Mouse (Mus musculus) frontal cortex, adult (tissue): ENCODE results near the gene Smyd4.
"Not testable (repeated sequence)": the region's sequence is repeated elsewhere in the genome, so short reads cannot be mapped to it uniquely, and the experiment has no call there.

Source experiments
- ATAC-seq: cut with Nextera tagmentation; 2 replicates; pipeline ENCODE4 v1.9.2; 2017; ENCODE audit warnings: mild to moderate bottlenecking, moderate library complexity, mixed read lengths; ENCODE audit not compliant: low TSS enrichment

Gene Smyd4

DNA sequence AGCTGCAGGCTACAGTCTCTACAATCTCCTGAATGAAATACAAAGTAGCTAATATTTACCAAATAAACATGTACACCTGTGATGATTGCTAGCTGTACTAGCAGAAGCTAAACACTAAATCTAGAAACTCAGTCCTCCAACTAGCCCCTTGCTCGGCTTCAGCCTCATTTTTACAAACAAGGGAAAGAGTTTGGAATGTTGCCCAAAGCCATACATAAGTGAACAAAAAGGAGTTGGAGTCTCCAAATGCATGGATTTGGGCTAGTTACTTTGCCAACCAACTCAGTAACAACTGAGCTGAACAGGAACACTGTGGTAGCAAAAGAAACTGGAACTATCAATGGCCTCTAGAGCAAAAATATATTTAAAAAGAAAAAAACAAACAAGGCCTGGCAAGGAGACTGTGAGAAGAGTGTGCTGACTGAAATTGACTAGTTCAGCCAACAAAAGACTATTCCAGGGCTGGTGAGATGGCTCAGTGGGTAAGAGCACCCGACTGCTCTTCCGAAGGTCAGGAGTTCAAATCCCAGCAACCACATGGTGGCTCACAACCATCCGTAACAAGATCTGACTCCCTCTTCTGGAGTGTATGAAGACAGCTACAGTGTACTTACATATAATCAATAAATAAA lies 1.6 kb upstream of the Smyd4 start:
- ATAC-seq: no peak

DNA sequence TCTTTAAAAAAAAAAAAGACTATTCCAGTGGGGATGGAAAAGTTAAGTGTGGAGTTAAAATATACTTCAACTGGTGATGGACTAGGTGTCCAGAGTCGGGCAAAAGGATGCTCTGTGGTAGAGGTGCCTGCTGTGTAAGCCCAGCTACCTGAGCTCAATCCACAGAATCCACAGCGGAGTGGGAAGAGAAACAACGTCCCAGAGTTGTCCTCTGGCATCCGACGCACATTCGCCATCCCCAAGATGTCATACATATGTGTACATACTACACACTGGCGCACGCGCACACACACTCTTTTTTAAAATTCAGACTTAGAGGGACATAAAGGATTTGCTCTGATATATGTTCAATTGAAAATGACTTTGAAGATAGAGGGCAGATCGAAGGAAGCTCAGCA lies 1.0 kb upstream of the Smyd4 start:
- no peak for ATAC-seq

DNA sequence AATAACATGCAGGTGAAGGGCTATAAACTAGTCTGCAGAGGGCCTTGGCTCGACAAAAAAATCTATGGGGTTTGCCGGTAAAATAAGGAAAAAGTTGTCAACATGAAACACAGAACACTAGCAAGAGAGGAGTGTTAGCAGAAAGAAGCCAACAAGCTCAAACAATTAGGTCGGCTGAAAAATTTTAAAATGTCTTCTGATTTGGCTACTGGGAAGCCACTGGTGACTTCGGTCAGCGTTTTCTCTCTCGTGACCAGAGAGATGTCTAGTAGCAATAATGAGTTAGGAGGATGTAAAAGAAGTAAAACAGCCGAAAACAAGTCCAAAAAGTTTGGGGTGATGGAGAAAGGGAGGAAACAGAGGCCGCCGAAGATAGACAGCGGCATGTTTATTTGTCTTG lies 637 bp upstream of the Smyd4 start:
- no peak for ATAC-seq

DNA sequence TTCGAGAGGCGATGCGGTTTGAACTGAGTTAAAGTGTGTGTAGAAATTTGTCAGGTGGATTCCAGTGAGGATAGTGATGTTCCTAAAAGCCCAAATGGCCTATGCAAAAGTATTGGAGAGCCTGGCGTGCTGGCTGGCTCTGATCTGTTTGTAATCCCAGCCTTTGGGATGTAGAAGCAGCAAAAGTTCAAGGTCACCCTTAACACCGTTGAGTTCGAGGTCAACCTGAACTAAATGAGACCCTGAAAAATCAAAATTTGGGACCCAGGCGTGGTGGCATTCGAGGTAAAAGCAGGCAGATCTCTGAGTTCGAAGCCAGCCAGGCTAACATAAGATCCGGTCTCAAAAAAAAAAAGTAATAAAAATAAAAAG lies 643 bp downstream of the Smyd4 start:
- no peak for ATAC-seq

DNA sequence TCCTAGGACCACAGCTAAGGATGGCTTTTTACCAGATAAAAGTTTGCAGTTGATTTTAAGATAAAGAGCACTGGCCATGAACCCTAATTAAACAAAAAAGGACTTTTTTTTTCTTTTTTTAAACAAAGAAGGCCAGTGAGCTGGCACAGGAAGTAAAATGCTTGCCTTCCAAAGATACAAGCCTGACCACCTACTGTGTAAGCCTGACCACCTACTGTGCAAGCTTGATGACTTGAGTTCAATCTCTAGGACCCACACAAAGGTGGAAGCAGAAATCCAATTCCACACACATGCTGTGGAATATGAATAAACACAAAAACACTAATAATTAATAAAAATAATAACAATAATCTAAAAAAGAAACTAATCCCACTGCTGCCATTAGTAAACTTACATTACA lies 3.0 kb downstream of the Smyd4 start:
- ATAC-seq: no peak

DNA sequence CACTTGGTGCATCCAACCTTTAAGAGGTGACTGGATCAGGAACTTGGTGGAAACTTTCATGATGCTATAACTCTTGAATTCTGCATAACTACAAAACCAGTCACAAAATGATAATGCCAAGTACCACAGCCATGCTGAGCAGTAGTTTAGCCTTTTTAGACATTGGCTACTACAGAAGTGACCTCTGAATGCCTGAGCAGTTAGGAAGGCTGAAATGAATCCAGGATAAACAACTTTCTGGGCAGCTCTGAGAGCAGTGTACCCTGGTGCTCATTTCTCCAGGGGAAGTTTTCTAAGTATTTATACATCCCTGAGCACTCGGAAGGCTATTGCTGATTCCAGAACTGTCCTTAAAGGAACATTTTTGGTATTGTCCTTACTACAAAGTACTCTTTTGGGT lies 7.2 kb downstream of the Smyd4 start:
- ATAC-seq: no peak

DNA sequence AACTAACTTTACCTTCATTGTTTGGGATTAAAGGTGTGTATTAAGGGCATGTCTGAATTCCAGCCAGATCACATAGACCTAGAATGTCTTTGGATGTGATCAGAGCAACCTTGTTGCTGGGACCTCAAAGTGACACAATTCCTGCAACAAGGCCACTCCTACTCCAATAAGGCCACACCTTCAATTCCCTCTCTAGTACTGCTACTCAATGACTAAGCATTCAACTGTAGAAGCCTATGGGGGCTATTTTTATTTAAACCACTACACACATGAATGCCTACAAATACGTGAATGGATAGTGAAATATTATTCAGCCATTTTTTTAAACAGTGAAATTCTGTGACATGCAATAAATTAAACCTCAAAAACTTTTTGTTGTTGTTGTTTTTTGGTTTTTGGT lies 28.9 kb downstream of the Smyd4 start:
- ATAC-seq: no peak

DNA sequence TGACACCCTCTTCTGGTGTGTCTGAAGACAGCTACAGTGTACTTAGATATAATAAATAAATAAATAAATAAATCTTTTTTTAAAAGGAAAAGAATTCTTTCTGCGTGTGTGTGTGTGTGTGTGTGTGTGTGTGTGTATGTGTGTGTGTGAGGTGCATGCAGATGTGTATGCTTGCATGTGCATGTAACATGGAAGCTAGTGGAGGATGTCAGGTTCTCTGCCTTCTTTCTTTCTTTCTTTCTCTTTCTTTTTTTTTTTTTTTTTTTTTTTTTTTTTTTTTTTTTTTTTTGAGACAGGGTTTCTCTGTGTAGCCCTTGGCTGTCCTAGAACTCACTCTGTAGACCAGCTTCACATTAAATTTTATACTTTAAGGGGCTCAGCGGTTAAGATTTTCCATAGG lies 30.6 kb downstream of the Smyd4 start:
- ATAC-seq: not testable (repeated sequence)

DNA sequence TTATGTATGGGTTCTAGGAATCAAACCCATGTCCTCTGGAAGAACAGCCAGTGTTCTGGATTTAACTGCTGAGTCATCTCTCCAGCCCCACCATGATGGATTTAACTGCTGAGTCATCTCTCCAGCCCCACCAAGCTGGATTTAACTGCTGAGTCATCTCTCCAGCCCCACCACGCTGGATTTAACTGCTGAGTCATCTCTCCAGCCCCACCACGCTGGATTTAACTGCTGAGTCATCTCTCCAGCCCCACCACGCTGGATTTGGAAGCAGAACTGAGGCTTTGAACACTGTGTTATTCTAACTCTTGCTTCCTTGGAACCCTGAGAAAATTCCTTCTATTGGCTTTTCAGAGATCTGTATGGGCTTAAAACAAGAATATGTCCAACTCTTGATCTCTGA lies 35.3 kb downstream of the Smyd4 start:
- not testable (repeated sequence) for ATAC-seq

DNA sequence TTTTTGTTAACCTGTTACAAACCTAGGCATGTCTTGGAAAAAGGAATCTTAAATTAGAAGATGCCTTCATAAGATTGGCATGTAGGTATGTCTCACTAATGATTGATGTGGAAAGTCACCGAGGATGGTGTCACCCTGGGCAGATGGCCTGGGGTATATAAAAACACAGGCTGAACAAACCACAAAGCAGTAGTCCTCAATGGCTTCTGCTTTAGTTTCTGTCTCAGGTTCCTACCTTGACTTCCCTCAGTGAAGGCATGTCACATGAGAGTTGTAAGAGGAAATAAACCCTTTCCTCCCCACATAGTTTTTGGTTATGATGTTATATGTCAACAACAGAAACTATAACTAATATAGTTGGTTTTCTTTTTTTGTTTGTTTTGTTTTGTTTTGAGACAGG lies 47.4 kb downstream of the Smyd4 start:
- ATAC-seq: no peak

DNA sequence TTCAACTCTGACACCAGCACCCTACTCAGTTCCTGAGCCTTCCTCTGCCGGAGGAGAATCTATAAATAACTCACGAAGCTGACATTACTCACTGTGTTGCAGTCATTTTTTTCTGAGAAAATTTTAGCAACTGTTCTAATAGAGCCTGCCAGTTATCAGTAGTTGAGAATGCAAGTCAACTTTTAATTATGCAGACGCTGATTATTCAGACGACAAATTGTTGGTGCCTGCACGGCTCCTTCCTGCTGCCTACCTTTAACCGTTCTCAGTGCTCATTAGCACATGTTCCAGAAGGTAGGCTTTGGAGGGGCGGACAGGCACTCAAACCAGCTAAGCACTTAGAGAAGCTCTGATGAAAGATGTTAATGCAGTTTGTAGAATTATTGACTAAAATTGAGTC lies 49.2 kb downstream of the Smyd4 start:
- ATAC-seq: no peak

DNA sequence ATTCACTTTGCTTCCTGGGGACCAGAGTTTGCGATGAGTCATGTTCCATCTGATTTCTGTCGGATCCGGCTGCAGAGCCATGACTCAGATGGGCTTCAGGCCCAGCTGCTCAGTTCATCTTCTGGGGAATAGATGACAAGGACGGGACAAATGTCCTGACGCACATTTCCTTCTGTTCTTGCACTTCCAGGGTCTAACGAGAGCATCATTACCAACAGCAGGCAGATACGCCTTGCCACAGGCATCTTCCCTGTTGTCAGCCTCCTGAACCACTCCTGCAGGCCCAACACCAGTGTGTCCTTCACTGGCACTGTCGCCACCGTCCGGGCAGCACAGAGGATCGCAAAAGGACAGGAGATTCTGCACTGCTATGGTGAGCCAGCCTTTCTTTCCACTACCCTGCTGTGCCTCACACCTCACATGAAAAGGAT lies 51.2 kb downstream of the Smyd4 start:
- ATAC-seq: peak; percentile 84

DNA sequence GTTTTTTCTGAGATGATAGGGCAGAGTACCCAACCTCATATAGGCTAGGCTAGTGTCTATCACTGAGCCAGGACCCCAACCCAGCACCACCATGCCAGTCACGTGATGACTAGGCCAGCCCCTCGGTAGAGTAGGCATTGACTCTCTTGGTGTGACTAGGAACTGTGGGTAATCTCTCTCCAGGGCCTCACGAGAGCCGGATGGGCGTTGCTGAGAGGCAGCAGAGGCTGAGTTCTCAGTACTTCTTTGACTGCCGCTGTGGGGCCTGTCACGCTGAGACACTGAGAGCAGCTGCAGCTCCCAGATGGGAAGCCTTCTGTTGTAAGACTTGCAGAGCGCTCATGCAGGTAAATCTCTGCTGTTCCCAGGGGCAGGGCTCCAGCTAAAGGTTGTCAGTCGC lies 51.9 kb downstream of the Smyd4 start:
- peak; percentile 27; the same call in 1 of the 2 replicates for ATAC-seq

DNA sequence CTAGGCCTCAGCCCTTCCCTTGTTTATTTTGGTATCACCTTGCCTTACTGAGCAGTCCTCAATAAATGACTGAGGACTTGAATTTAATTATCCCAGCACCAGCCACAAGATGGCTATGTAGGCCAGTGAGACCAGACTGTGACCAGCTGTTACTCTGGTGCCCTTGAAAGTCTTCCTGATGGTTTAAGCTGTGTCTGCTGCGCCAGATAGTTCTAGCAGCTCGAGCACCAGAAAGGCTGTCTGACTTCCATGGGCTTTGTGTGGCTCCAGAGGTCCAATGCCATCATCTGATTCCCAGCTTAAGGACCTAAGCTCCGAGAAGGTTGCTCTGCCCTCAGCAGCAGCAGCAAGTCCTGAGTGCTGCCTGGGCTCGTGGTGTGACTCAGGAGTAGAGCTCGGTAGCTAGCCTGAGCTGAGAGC lies 54.0 kb downstream of the Smyd4 start:
- ATAC-seq: peak; percentile 64

DNA sequence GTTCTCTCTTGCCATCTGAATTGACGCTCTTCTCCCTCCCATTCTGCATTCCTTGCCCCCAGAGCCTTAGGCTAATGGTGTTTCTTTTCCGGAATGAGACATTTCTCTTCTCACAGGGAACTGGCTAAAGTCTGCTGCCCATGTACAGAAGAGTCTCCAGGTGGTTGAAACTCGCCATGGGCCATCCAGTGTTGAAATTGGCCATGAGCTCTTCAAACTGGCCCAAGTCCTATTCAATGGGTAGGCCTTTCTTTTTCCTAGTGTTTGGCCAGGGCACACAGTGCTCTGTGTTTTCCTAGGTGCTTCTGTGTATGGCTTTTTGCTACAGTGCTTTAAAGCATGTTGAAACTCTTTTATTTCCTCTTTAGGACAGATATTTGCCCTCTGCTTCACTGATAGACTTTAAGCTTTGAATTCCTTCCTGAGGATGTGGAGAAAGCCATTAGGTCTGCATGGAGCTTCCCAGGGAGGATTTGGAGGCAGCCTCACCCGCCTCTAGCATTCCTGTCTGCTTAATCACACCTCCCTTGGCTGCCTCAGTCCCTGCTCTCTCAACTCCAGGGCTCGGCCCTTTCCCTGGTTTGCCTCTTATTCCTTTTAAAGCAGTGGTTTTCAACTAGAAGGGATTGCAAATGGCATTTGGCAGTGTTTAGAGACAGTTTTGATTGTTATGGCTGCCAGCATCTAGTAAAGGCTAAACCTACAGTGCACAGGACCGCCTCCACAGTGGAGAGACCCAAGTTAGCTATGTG lies 55.2 kb downstream of the Smyd4 start:
- no peak for ATAC-seq

DNA sequence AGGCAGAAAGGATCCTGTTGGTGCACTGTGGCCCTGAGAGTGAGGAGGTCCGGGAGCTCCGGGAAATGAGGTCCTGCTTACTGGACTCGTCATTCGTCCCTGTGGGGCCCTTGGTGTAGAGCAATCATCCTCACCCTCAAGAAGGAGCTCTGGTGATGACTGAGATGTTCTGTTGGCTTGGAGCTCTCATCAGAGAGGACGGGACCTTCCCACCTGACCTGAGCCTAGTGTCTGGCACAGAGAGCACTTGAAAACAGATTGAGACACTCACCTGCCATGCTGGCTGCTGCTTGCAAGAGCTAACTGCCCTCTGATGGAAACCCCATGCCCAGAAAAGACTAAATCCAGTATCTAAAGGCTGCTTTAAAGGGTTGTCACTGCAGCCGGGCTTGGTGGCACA lies 56.6 kb downstream of the Smyd4 start:
- ATAC-seq: no peak

DNA sequence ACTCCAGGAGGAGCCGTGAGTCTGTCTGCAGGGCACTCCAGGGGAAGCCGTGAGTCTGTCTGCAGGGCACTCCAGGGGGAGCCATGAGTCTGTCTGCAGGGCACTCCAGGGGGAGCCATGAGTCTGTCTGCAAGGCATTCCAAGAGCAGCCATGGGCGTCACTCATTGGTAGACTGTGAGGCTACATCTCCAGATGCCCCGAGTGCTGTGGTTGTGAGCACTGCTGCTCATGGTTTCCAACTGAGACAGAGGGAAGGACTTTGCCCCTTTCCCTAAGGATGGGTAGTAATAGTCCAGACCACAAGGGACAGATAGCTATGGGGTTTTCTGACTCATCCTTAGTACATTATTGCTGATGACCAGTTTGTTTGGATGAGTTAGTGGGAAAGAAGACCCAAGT lies 57.9 kb downstream of the Smyd4 start:
- no peak for ATAC-seq

DNA sequence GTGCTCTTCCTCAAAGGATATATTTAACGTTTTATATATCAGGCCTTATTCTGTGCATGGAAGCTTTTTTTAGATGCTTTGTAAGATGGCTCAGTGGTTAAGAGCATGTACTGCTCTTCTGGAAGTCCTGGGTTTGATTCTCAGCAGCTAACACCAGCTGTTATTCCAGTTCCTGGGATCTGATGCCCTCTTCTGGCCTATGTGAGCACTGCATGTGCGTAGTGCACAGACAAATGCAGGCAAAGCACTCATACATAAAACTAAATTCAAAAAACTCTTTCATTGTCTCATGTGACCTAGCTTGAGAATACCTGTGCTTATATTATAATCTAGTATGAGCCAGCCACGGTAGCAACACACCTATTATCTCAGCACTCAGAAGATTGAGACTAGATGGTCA lies 58.6 kb downstream of the Smyd4 start:
- ATAC-seq: no peak

DNA sequence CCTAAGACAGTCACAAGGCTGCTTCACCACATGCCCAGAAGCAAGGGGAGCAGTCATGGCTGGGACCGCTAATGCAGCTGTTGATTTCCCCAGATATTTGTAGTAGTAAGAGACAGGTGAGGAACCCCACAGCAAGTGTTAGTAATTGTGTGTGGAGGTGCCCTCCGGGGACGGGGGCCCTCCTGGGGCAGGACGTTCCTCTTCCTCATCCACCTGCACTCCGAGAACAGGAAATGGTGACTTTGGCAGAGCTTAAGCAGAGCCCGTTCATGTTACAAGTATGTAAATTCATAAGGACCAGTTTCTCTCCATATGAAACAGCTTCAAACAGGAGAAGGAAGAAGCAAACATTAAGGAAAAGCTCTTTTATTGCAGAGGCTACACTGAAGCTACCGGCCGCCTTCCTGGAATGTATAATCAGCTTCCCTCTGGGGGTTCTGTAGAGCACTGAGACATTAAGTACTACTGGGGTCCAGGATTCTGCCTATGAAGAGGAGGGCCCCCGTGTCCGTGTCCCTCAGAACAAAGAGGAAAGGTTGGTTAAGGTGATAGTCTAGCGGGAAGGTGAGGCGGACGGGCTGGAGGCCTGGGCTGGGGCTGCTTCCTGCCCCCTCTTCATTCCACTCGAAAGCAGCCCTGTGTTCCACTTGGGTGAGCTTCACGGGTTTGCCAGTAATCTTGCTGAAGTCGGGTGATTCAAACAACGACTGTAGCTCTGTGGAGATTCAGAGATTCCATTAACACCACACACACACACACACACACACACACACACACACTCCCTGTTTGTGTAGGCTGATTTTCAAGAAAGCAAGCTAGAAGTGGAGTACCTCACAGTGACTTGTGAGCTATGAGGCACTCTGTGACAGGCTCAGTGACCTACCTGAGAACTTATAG lies 61.7 kb downstream of the Smyd4 start:
- ATAC-seq: no peak

DNA sequence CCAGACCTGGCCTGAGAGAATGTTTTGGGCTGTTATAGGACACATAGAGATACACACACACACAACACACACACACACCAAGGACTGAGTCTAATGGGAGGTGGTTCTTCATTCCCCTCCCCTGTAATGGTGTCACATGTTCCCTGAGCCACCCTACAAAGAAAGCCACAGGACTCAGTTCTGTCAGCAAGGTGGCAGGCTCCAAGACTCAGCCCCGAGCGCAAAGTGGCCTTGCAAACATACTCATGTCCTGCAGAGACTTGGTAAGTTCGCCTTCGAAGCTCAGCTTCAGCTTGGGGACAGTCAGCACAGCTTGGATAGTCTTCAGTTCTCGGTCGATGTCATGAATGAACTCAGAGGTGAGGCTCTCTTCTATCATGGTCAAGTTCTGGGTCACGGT lies 62.4 kb downstream of the Smyd4 start:
- ATAC-seq: no peak

DNA sequence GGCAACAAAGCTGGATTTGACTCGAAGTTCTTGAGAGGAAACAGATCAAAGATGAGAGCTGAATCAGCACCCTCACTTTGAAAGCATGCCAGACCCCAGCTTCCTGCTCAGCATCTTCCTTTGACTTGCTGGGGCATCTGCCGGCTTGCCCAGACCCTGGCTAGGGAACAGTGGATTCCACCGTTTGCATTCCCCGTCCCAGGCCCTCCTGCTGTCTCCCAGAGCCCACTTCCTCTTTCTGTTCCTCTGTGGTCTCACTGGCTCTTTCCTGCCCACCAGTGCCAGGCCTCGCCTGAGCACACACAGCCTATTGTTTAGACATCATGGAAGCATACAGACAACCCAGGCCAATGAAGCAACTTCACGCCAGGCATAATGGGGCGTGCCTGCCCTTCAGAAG lies 66.9 kb downstream of the Smyd4 start:
- no peak for ATAC-seq

DNA sequence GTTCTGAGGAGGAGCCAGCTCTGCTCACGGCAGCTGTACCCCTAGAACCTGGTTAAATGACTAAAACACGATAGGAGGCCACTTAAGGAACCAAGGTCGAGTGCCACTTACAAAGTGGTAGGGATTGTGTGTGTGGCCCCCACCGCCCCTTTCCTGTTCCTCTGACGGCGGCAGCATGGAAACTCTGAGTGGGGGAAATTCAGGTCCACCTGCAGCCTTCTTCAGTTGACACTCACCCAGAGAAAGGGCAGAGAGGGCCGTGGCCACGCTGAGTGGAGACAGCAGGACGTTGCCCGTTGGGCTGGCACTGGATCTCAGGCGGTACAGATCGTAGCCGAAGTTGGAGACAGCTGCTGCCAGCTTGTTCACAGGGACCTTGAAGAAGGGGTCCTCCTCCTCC lies 67.8 kb downstream of the Smyd4 start:
- no peak for ATAC-seq

DNA sequence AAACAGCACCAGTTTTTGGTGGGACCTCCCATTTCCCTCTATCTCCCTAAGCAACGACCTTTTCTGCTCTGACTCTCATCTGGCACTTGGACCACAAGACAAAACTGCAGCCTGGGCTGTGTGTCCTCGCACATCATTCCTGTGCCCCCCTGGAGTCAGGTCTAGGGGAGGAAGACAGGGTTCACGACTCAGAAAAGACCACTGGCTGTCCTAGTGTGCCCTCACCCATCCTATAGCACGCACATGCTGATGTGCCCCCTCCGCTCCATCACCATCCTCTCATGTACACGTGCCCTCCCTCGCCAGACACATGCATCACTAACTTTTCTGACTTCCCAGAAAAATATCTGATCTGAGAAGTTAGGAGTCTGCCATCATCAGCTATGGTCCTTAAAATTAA lies 71.8 kb downstream of the Smyd4 start:
- ATAC-seq: no peak
